Mouse (Mus musculus) heart, postnatal 10 days (tissue): ENCODE data around the gene Atg3. TPM values are rescaled to one million over a fixed set of nuclear protein-coding genes. Genes with fewer than 3 reads are reported as not detected.

ENCODE experiments used
- DNase-seq, 2 experiments: peaks; one replicate each; pipeline ENCODE4 v3.0.0; 2021
- intact Hi-C: fragments of 180-260 bp; cut with DNase I; formaldehyde crosslinking; loops from one replicate; pipeline ENCODE4 v1.15.1; 2025
- total RNA-seq, 2 experiments: library from RNA; stranded (reverse); gene quantifications; 2 replicates each; pipeline ENCODE4 v1.2.3; 2021

The Atg3 gene
- total RNA-seq, 2 experiments from 2014 or later: 25.7 to 25.9 TPM

- intact Hi-C loops: loop anchor here (5.0 kb wide), 1 partner anchor 71 kb away; no protein-coding TSS in a partner anchor
- DNase-seq: no peak
Observed at GRCm38 (mm10) chr16:45201395-45201794, 42.8 kb downstream of the Atg3 start.

GRCm38 (mm10) chr16:45204438-45204837, 45.9 kb downstream of the Atg3 start:
- intact Hi-C loops: loop anchor here (5.0 kb wide), 1 partner anchor 68 kb away; no protein-coding TSS in a partner anchor

GRCm38 (mm10) chr16:45204859-45205670, 46.5 kb downstream of the Atg3 start:
- no peak for DNase-seq
- intact Hi-C loops: loop anchor here (5.0 kb wide), 1 partner anchor 67 kb away; no protein-coding TSS in a partner anchor

More at GRCm38 (mm10) chr16:45204438-45204837, 45.9 kb downstream of the Atg3 start:
- DNase-seq: no peak

GRCm38 (mm10) chr16:45222016-45222415, 63.4 kb downstream of the Atg3 start:
- DNase-seq: no peak
- intact Hi-C loops: no loop called here

GRCm38 (mm10) chr16:45222771-45223170, 64.2 kb downstream of the Atg3 start:
- intact Hi-C loops: no loop called here
- no peak for DNase-seq

- no peak for DNase-seq
- intact Hi-C loops: no loop called here
Observed at GRCm38 (mm10) chr16:45223648-45224388, 65.2 kb downstream of the Atg3 start, which contains the start of gene Btla. Gene Btla, plus strand, starts transcription at chr16:45224315.

GRCm38 (mm10) chr16:45224431-45225008, 65.9 kb downstream of the Atg3 start:
- intact Hi-C loops: no loop called here
- no peak for DNase-seq

GRCm38 (mm10) chr16:45227002-45227401, 68.4 kb downstream of the Atg3 start:
- intact Hi-C loops: no loop called here
- no peak for DNase-seq

- no peak for DNase-seq
- intact Hi-C loops: no loop called here
Observed at GRCm38 (mm10) chr16:45231296-45231695, 72.7 kb downstream of the Atg3 start.

- no peak for DNase-seq
- intact Hi-C loops: no loop called here
Observed at GRCm38 (mm10) chr16:45233007-45233406, 74.4 kb downstream of the Atg3 start.

Other genes starting within 250 kb of the Atg3 start
- not detected for gene Cd200r3, start 215.1 kb upstream of the Atg3 start, total RNA-seq
- gene Ccdc80, start 65.4 kb upstream of the Atg3 start, total RNA-seq: 100 to 1,000 TPM; 123 to 128 TPM
- gene Slc35a5, start 79 bp upstream of the Atg3 start, total RNA-seq: 10 to 100 TPM; 11.7 to 14.7 TPM
- under 1 TPM; 0.32 to 0.79 TPM for gene Btla, start 65.5 kb downstream of the Atg3 start, total RNA-seq